Mouse (Mus musculus) lung, postnatal 0 days (tissue): ENCODE results near the gene Nr2e3.

Experiments used
- CTCF ChIP-seq: IDR thresholded peaks from 2 replicates; pipeline ENCODE4 v1.5.1; 2016; ENCODE audit warnings: antibody characterized with exemption, mild to moderate bottlenecking
- EP300 ChIP-seq: IDR thresholded peaks from 2 replicates; pipeline ENCODE4 v1.6.1; 2016; ENCODE audit warnings: antibody characterized with exemption, mild to moderate bottlenecking, control low read depth

GRCm38 (mm10) chr9:59964367-59964766 is 3.9 kb upstream of the Nr2e3 start:
- TF ChIP-seq CTCF (no peak), EP300 (no peak)
